Mouse (Mus musculus) WW6 (cell line): ENCODE measurements around the gene 1110008P14Rik.
A peak's percentile ranks its signal among the peaks of the same experiment; 100 is the strongest.

Source experiments
- DNase-seq: peaks from one replicate; pipeline ENCODE4 v3.0.0-alpha.2; 2013; ENCODE audit warnings: low read depth, low spot score

1110008P14Rik gene

DNA sequence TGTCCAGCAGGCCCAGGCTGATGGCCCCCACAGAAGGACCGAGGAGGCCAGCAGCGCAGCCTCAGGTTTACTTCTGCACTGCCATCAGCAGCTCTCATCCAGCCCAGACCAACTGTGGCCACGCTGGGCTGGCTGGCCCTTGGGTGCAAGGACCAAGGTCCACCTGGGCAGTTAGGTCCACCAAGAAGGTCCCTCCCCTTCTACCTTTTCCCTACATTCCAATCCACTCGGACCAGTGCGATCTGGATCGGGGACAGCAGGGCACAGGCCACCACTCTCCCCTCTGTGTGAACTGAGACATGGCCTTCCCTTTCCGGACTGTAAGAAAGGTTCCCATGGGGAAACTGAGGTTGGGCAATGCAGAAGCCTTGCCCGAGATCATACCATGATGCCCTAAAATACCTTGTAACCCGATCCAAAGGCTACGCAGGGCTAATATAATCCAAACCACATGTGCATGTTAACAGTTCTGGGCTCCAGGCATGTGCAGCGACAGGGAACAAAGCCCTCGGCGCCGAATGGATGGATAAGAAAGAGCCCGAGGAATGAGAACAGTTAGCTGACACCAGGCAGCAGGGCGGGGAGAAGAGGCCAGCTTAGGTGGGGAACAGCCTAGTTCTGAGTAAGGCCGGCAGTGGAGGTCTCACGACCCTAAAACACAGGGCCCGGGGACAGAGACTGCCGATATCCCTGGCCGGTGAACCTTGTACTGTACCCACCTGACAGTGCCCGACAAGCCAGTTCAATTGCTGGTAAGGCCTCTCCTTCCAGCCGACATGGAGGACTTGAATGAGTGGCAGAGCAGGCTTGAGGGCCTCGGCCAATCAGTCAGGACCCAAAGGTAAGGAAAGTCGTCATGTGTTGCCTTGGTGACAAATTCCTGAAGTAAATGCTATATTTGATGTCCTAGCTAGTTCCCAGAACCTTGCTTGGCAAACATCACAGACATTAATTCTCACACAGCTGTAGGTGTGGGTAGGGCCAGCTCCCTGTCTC, 27.0 kb upstream of the 1110008P14Rik start:
- DNase-seq, result no peak

- no peak for DNase-seq
Measured at GRCm38 (mm10) chr2:32407144-32407824, 25.5 kb upstream of the 1110008P14Rik start.

DNA sequence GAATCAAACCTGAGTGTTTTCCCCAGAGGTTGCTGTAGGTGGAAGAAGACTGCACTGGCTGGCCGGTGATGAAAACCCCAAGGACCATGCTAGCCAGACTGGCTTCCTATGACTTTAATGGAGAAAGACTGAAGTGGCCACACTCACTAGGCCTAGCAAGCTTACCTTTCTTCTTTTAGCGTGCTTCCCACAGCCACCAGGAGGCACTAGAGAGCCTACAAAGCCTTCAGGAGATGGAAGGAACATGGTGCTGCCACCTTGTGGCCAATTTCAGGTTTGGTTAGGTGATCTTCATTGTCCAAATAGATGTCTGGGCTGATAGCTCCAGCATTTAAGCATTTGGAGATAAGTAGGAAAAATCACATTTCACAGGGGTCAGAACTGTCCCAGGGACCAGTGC, 22.9 kb upstream of the 1110008P14Rik start:
- DNase-seq, result peak; percentile 94

DNA sequence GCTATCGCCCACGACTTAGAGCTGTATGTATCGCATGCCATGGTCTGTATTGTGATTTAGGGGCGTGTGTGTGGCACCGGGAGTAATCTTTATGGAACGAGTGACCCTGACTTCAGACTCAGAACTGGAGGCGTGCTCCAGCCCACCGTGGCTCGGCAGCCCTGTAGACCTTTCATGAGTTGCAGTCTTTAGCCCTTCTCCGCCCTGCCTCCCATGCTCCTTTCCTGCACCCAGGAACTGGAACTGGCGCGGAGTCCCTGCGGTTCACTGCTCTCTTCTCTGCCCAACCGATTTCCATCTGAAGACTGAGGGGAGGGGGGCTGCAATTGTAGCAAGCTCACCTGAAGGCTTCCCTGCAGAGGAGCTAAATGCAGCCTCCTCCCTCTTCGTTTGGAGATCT, 15.0 kb upstream of the 1110008P14Rik start:
- no peak for DNase-seq

GRCm38 (mm10) chr2:32395946-32396621, 14.3 kb upstream of the 1110008P14Rik start:
- DNase-seq, result peak; percentile 81

DNA sequence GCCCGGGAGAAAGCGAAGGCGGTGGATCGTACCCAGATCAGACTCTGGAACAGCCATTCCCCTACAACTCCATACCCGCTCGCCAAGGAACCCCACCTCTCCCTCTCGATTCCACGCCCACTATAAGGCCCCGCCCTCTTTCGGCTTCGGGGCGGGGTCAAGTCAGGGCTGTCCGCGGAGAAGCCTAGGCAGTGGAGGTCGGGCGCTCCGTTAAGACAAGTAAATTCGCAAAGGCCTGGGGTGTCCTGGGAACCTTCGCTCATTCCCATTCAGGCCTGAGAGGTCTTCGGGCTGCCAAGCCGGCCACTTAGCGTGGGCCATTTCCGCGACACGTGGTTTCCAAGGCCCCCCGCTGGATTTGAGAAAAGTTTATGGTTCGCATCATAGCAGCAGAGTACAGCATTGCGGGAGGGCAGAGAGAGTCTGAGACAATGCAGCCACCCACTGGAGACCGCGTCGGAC, 13.8 kb upstream of the 1110008P14Rik start, which contains the start of gene Ptges2:
Ptges2 (plus strand) TSS at position 413 of the 462 bp plus-strand sequence.
- peak; percentile 76 for DNase-seq

DNA sequence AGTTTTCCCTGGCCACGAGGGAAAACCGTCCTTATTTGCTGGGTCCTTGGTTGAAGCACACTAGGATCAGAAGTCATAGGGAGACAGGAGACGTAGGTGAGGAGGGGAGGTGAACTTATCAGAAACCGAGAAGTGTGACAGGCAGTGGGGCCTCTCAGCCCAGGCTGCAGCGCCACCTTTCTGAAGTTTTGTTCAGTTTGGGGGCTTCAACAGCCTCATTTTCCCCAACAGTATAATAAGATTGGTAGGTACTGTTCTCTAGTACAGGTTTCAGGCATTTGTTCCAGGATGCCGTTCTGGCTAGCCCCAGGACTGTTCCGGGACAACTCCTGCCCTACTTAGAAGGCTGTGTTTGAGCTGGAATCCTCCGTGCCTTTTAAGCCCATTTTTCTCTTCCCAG, 13.2 kb upstream of the 1110008P14Rik start:
- no peak for DNase-seq

- no peak for DNase-seq
Measured at GRCm38 (mm10) chr2:32392063-32392462, 10.3 kb upstream of the 1110008P14Rik start.

- no peak for DNase-seq
Measured at GRCm38 (mm10) chr2:32390871-32391270, 9.1 kb upstream of the 1110008P14Rik start.

DNA sequence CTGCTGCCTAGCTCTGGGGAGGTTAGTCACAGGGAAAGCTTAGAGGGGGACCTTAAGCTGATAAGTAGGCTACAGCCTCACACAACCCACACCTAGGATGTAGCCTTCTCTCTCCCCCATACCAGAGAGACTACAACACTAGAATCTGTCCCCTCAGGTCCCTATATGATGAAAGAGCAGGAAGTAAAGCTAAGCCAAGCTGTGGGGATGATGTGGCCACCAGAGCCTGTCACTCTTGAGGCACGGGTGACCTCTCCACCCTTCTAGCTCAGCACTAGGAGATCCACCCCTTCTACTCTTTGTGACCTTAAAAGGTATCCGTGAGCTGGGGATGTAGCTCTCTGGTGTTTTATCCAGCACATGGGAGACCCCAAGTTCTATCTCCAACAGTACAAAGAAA, 7.4 kb upstream of the 1110008P14Rik start:
- no peak for DNase-seq

DNA sequence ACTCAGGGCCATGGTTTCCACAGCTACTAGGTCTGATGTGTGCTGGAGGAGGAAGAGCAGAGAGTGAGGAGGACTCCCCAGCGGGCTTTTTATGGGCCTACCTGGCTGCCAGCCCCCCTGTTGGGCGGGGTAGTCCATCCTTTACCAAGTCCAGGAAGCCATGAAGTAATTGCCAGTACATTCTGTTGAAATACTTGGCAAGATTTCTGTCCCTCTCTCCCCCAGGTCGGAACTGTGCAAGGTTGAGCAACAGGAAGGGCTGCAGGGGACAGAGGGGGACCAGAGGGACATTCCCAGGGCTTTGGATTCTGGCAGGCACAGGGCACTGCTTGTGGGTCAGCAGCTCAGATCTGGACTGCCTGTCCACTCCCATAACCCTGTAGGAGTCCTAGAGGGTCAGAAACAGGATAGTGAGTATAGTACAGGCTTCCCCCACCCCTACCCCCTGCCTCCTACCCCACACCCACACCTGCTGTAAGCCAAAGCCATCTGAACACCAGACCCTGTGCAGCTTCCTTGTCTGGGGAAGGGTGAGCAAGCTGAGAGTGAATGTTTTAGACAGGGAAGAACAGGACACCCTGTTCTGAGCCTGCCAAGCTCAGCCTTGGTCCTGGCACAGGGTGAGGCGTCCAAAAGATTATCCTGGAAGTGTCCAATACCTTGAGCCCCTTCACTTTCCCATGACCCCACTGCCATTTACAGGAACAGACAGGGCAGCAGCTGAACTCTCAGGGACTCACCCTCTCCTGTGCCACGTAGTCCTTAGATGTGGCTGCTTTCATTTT, 6.2 kb upstream of the 1110008P14Rik start, which contains the start of gene Lcn2:
Lcn2 (minus strand) TSS at position 547 of the 785 bp plus-strand sequence.
- DNase-seq, result no peak

GRCm38 (mm10) chr2:32382689-32383088, 951 bp upstream of the 1110008P14Rik start:
- DNase-seq, result no peak

DNA sequence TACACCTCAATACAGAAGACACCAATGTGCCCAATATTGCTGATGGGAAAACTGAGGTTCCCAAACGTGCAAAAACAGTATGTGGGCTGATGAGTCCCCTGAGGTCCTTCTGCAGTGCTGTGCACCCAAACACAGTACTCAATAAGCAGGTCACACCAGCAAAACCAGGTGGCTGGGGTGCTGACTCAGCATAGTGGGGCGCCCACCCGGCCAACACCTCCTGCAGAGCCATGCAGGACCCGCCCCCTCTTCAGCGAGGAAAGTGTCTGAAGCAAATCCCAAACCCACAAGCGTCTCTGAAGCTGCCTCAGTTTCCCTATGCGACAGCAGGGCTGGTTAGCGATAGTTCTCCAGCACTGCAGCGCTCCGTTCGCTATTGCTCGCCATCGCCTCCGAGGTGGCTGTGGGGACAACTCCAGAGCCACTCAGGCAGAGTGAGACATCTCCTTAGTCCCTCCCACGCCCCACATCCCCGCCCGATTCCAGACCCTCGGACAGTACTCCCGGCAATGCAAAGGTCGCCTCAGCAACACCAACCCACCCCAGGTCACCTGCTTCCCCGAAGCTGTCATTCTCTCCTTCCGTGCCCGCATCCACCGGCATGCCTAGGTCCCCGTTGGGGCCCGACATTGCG, 480 bp downstream of the 1110008P14Rik start:
- DNase-seq, result no peak

DNA sequence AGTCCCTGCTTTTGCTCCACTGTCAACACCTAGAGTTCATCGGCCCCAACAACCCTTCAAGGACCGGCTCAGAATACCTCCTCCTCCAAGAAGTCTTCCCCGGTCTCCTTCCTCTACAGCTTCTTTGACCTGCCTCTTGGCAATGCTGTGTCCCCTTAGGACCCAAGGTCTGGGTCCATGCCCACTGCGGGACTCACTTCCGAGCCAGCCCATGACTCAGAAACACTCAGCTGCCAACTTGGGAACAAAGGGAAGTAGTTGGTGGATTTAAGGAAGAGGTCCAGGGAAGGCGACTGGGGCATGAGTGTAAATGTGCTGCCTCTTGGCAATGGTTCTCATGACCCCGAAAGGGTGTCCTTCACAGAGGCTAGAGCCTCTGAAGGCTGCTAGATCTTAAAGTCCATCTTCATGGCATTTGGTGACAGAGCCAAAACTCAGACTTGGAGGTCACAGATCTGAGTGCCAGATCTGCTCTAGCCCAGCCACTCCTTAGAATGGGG, 1.7 kb downstream of the 1110008P14Rik start:
- no peak for DNase-seq

DNA sequence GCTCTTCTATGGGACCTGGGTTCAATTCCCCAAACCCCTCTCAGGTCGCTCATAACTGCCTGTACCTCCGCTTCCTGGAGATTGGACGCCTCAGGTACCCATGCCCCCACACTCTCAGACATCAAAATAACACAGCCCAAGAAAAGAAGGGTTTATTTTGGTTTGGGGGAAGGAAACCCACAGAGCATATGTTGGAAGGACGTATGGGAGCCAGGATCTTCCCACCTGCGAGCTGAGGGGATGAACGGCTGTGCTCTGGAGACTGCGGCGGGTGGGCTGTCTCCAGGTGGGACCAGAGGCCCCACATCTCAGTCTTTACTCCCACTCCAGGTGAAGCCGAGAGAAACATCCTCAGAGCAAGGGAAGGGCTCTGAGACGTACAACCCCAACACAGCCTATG, 4.8 kb downstream of the 1110008P14Rik start:
- DNase-seq, result no peak

GRCm38 (mm10) chr2:32375317-32375940, 6.3 kb downstream of the 1110008P14Rik start:
- no peak for DNase-seq

DNA sequence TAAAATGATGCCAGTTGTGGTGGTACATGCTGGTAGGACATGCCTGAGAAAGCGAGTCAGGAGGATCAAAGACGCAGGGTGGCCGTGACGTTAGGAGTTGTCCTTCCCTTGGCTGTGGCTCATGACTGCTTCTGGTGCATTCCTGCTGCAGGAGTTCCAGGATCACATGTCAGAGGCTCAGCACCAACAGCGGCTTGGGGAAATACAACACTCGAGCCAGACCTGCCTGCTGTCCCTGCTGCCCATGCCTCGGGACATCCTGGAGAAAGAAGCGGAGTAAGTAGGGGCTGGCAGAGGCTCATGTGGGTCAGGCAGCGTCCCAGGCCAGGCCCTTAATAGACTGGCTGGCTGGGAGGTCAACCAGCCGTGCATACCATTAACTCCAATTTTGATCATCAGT, 7.5 kb downstream of the 1110008P14Rik start:
- DNase-seq, result no peak

DNA sequence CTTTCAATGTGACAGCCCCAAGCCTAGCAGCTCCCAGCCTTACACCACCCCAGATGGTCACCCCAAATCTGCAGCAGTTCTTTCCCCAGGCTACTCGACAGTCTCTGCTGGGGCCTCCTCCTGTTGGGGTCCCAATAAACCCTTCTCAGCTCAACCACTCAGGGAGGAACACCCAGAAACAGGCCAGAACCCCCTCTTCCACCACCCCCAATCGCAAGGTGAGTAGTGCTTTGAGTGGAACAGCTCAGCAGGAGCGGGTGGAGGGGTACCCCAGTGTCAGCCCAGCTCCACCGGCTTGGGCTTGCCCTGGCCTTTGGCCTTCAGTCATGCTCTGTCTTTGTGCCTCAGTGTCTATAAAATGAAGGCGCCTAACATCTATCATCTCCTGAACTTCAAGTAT, 14.4 kb downstream of the 1110008P14Rik start:
- DNase-seq, result no peak

DNA sequence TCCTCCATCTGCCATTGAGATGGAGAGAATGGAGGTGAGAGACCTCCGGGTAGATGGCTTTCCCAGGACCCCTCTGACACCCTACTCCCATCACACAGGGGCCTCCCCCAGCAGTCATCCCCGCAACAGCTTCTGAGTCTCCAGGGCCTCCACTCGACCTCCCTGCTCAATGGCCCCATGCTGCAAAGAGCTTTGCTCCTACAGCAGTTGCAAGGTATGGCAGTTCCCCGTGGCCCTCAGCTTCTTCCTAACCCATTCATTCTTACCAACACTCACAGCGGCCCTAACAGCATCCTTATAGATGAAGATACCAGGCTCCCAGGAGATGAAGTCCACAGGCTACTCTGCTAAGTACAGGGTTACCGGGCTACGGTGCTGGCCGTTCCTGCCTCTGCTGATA, 17.6 kb downstream of the 1110008P14Rik start:
- no peak for DNase-seq
